Mouse (Mus musculus) G1E (cell line): ENCODE measurements around the gene Myh6. TPM values are rescaled to one million over a fixed set of nuclear protein-coding genes. Genes with fewer than 3 reads are reported as not detected.

Experiments used
- ATAC-seq: 2 replicates; pipeline ENCODE4 v1.8.0; 2016; ENCODE audit warnings: mild to moderate bottlenecking; ENCODE audit not compliant: insufficient number of reproducible peaks, poor library complexity, low FRiP score, severe bottlenecking; ENCODE audit errors: extremely low read depth
- DNase-seq: peaks from one replicate; pipeline ENCODE4 v3.0.0; 2012; ENCODE audit warnings: low spot score
- H3K27me3 ChIP-seq: 2 replicates; pipeline ENCODE4 v1.6.1; 2012; ENCODE audit warnings: mild to moderate bottlenecking, low read length, inconsistent platforms; ENCODE audit not compliant: insufficient read depth
- H3K36me3 ChIP-seq: replicated peaks from 2 replicates; pipeline ENCODE3; 2012; ENCODE audit warnings: mild to moderate bottlenecking, inconsistent platforms
- H3K4me1 ChIP-seq: 2 replicates; pipeline ENCODE4 v1.6.1; 2012; ENCODE audit warnings: low read depth, low read length, inconsistent platforms, mixed read lengths; ENCODE audit not compliant: insufficient read depth
- H3K4me3 ChIP-seq: 2 replicates; pipeline ENCODE4 v1.5.1; 2012; ENCODE audit warnings: low read depth, mild to moderate bottlenecking, inconsistent platforms, low read length, moderate library complexity, mixed read lengths
- H3K9me3 ChIP-seq: replicated peaks from 2 replicates; pipeline ENCODE4 v1.6.1; 2012; ENCODE audit warnings: inconsistent platforms
- CTCF ChIP-seq: IDR thresholded peaks from 2 replicates; pipeline ENCODE4 v1.5.1; 2012; ENCODE audit warnings: low read depth, low read length, inconsistent platforms, mixed read lengths
- GATA1 ChIP-seq: IDR thresholded peaks from 2 replicates; pipeline ENCODE4 v1.6.1; 2012; ENCODE audit warnings: borderline replicate concordance, low read length, inconsistent platforms, mixed read lengths
- GATA2 ChIP-seq: IDR thresholded peaks from 2 replicates; pipeline ENCODE4 v1.6.1; 2012; ENCODE audit warnings: low read depth, low read length, inconsistent platforms, borderline replicate concordance
- POLR2AphosphoS5 ChIP-seq: IDR thresholded peaks from 2 replicates; pipeline ENCODE4 v1.6.1; 2012; ENCODE audit warnings: low read depth, low read length, inconsistent platforms; ENCODE audit not compliant: insufficient replicate concordance
- TAL1 ChIP-seq: conservative IDR thresholded peaks from 2 replicates; pipeline ENCODE4 v1.6.1; 2012; ENCODE audit warnings: low read depth, low read length, inconsistent platforms, mixed read lengths
- polyA plus RNA-seq: library from polyadenylated mRNA; stranded (reverse); fragments of >175 nt; gene quantifications from 2 replicates; pipeline ENCODE4 v1.2.3, GENCODE M21; 2012
- total RNA-seq, 2 experiments: library from RNA; stranded (forward) in 1 of 2; stranded (reverse) in 1 of 2; fragments of 200-1000 nt in 1 of 2; fragments of >200 nt in 1 of 2; fragmentation: Nextera tagmentation in 1 of 2; gene quantifications; 2 replicates each; pipeline ENCODE4 v1.2.3; 2014 to 2017

The Myh6 gene
- total and polyA plus RNA-seq, 3 experiments = 0.18 to 0.38 TPM; not detected in 1

DNA sequence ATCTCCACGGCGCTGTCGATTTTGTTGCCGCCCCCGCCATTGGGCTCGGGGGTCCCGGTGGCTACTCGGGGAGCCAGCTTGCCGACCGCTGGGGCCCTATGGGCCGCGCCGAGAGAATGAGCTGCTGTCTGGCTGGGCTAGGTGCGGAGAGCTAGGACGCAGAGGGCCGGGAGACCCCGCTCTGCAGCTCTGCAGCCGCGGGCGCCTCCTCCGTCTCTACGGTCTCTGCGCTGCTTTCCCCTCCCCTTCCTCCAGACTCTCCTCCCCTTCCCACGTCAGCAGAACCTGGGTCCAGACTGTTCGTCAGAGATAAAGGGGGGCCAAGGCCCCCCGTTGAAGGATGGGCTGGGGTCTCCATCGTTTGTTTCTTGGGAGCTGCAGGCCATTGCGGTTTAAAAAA, 53.8 kb downstream of the Myh6 start, which contains the start of gene Slc22a17:
Gene Slc22a17, minus strand, starts transcription at position 247 of the 400 bp plus-strand sequence.
- Histone ChIP-seq H3K9me3 (no peaks in the 10 kb centered on the region), H3K27me3 (peaks cover 56% of the 10 kb centered on the region), H3K4me1 (peaks cover 2% of the 10 kb centered on the region; the same call in 1 of the 2 replicates), H3K36me3 (no peaks in the 10 kb centered on the region), H3K4me3 (no peak within 1 kb of the TSS)
- DNase-seq = no peak
- ATAC-seq = no peak
- TF ChIP-seq POLR2AphosphoS5 (no peak), GATA2 (no peak), GATA1 (no peak), TAL1 (no peak), CTCF (no peak)

- TF ChIP-seq GATA2 (no peak), CTCF (no peak), TAL1 (no peak), POLR2AphosphoS5 (no peak), GATA1 (no peak)
- peaks cover 59% of the 10 kb centered on the region for H3K27me3 ChIP-seq
- no peaks in the 10 kb centered on the region for H3K9me3 ChIP-seq
- H3K4me1 ChIP-seq = peaks cover 2% of the 10 kb centered on the region
- no peak for DNase-seq
- ATAC-seq = no peak
- no peaks in the 10 kb centered on the region for H3K36me3 ChIP-seq
- H3K4me3 ChIP-seq = no peak overlapping the region
Measured at GRCm38 (mm10) chr14:54912109-54912850, 54.4 kb downstream of the Myh6 start.

- H3K4me1 ChIP-seq = peaks cover 2% of the 10 kb centered on the region
- no peak for DNase-seq
- peaks cover 62% of the 10 kb centered on the region for H3K27me3 ChIP-seq
- ATAC-seq = no peak
- TF ChIP-seq CTCF (no peak), GATA2 (no peak), TAL1 (no peak), POLR2AphosphoS5 (no peak), GATA1 (no peak)
- H3K36me3 ChIP-seq = no peaks in the 10 kb centered on the region
- H3K9me3 ChIP-seq = no peaks in the 10 kb centered on the region
- H3K4me3 ChIP-seq = no peak overlapping the region
Measured at GRCm38 (mm10) chr14:54908682-54909081, 58.0 kb downstream of the Myh6 start.

DNA sequence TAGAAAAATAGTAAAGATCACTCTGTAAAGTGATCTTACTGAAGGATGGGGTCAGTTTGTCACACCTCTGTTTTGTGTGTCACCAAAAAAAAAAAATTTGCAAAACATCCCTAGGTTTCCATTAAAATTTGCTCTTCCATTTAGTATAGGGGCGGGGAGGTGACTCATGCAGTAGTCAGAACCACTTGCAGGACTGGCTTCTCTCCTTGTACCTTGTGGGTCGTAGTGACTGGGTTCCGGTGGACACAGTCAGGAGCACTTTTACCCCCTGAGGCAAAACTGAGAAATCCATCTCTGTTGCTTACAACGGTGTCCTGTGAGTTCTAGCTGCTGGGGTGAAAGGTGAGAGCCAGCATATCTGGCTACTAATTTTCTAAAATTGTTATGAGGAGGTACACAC, 63.1 kb downstream of the Myh6 start:
- ATAC-seq = no peak
- no peaks in the 10 kb centered on the region for H3K9me3 ChIP-seq
- H3K4me3 ChIP-seq = no peak overlapping the region
- H3K4me1 ChIP-seq = peaks cover 5% of the 10 kb centered on the region
- peaks cover 13% of the 10 kb centered on the region for H3K36me3 ChIP-seq
- TF ChIP-seq GATA1 (no peak), POLR2AphosphoS5 (no peak), CTCF (no peak), GATA2 (no peak), TAL1 (no peak)
- peaks cover 26% of the 10 kb centered on the region for H3K27me3 ChIP-seq
- DNase-seq = no peak

DNA sequence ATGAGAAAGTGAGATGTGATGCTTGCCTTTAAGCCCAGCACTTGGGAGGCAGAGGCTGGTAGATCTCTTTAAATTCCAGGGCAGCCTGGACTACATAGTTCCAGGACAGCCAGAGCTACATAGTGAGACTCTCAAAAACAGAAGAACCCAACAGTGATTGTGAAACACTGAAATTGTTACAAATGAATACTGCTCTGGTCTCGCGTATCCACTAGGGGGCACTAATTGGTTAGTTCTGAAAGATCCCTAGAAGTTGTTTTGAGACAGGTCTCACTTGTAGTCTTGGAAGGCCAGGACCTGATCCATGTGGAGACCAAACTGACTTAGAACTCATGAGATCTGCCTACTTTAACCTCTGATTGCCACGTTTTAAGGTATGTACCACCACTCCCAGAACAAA, 66.3 kb downstream of the Myh6 start:
- H3K4me1 ChIP-seq = peaks cover 27% of the 10 kb centered on the region
- peak; percentile 52 for DNase-seq
- peak; percentile 57; the same call in 1 of the 2 replicates for TF ChIP-seq CTCF
- no peak for TF ChIP-seq GATA1
- no peak for TF ChIP-seq TAL1
- TF ChIP-seq POLR2AphosphoS5 = no peak; the same call in 1 of the 2 replicates
- TF ChIP-seq GATA2 = no peak
- H3K36me3 ChIP-seq = peaks cover 45% of the 10 kb centered on the region
- no peaks in the 10 kb centered on the region for H3K9me3 ChIP-seq
- no peak for ATAC-seq
- no peak overlapping the region for H3K4me3 ChIP-seq
- H3K27me3 ChIP-seq = peaks cover 3% of the 10 kb centered on the region; the same call in 1 of the 2 replicates

DNA sequence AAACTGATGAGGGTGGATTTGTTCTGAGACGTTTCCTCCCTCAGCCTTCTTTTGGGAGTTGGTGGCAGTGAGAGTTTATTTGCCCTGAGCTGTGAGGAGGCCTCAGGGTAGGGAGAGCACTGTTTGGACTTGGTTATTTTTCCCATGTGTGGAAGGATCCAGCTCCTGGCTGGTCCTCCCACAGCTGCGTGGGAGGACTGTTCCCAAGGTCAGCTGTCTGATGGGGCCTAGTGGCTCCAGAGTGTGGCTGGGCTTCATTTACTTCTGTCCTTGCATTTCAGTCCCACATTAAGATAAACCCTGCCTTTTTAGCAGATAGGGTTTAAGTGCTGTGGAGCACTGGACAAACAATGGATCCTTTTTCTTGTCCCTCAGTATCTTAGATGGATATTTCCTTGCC, 69.3 kb downstream of the Myh6 start:
- Histone ChIP-seq H3K4me1 (peaks cover 36% of the 10 kb centered on the region), H3K4me3 (no peak overlapping the region), H3K27me3 (no peaks in the 10 kb centered on the region), H3K36me3 (peaks cover 50% of the 10 kb centered on the region), H3K9me3 (no peaks in the 10 kb centered on the region)
- no peak for TF ChIP-seq POLR2AphosphoS5
- no peak for DNase-seq
- no peak for ATAC-seq
